Comparison of ENCODE assay signal across 8 mouse cellular contexts in the genomic region with DNA sequence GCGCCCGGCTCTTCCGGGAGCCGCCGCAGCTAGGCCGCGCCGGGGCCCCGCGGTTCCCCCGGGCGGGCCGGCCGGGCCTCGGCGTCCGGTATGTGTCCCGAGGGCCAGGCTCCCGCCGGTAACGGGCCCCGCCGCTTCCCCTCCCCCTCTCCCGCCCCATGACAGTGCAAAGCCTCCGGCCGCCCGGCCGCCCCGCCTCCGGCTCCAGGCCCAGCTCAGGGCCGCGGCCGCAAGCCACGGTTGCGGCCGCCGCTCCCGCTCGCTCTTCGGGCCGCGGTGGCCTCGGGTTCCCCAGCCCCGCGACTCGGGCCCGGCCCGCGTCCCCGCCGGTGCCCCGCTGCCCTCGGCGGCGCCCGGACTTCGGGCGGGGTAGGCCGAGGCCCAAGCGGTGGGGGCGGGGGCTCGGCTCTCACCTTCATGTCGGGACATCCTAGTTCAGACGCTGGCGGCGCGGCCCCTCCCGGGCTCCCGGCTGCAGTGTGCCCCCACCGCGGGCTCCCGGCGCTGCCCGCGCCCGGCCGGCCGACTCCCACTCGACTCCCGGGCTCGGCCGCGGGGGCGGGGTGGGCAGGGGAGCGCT. TPM values are rescaled to one million over a fixed set of nuclear protein-coding genes. Genes with fewer than 3 reads are reported as not detected.
DNase-seq lines count a peak whose midpoint lies in the region; ATAC-seq and TF ChIP-seq lines count a peak whose summit lies in the region.

No protein-coding gene starts in this region.

- TF ChIP-seq POLR2A in cortical plate, adult 2 months (IDR thresholded peaks at IDR 0.05; ENCODE audit: extremely low read depth, insufficient read depth, low read length), result no peak
- TF ChIP-seq POLR2A in kidney, adult 2 months (IDR thresholded peaks at IDR 0.05; ENCODE audit: low read depth, low read length), result no peak
- TF ChIP-seq POLR2A in lung, adult 2 months (IDR thresholded peaks at IDR 0.05; ENCODE audit: borderline replicate concordance, extremely low read depth, low read depth, low read length), result no peak

- intact Hi-C loops in left cerebral cortex, postnatal 10 days (cut with DNase I), result loop anchor here (5.0 kb wide), 1 partner anchor 47 kb away; no protein-coding TSS in a partner anchor

- TF ChIP-seq CTCF in cortical plate, adult 2 months (IDR thresholded peaks at IDR 0.05; ENCODE audit: extremely low read depth, insufficient read depth, low read length), result no peak
- no peak for TF ChIP-seq CTCF in kidney, adult 2 months (conservative IDR thresholded peaks at IDR 0.05; ENCODE audit: insufficient read depth, insufficient read length, low read depth, low read length)
- no peak for TF ChIP-seq CTCF in lung, adult 2 months (IDR thresholded peaks at IDR 0.05; ENCODE audit: insufficient read depth, low read length)

- no peaks in the 10 kb centered on the region for H3K27me3 ChIP-seq in kidney, adult 2 months (replicated peaks; ENCODE audit: control insufficient read depth, insufficient read depth, low read length)
- H3K27me3 ChIP-seq in neural tube, embryonic 15.5 days (replicated peaks), result no peaks in the 10 kb centered on the region

- H3K4me1 ChIP-seq in cortical plate, adult 2 months (ENCODE audit: control insufficient read depth, insufficient read depth, low read length), result peaks cover 8% of the 10 kb centered on the region; the same call in 1 of the 2 replicates
- H3K4me1 ChIP-seq in kidney, adult 2 months (ENCODE audit: control insufficient read depth, insufficient read depth, low read length), result peaks cover 15% of the 10 kb centered on the region
- peaks cover 17% of the 10 kb centered on the region for H3K4me1 ChIP-seq in lung, adult 2 months (ENCODE audit: control insufficient read depth, insufficient read depth, low read length)
- peaks cover 35% of the 10 kb centered on the region for H3K4me1 ChIP-seq in neural tube, embryonic 15.5 days

- peak overlapping the region; percentile 95 for H3K9ac ChIP-seq in neural tube, embryonic 15.5 days (replicated peaks)

- H3K27ac ChIP-seq in cortical plate, adult 2 months (ENCODE audit: insufficient read depth, low read length), result peak overlapping the region; percentile 79
- H3K27ac ChIP-seq in kidney, adult 2 months (ENCODE audit: insufficient read depth, low read depth, low read length), result peak overlapping the region; percentile 76
- H3K27ac ChIP-seq in neural tube, embryonic 15.5 days (replicated peaks), result peak overlapping the region; percentile 96

- ATAC-seq in granulocyte monocyte progenitor cell, adult 5-6 weeks (replicated peaks; ENCODE audit: poor library complexity, severe bottlenecking), result peak; percentile 13
- peak; percentile 68 for ATAC-seq in neural tube, embryonic 15.5 days (ENCODE audit: low FRiP score)

- 1% methylated on average over 85 of the region's 85 CpGs for WGBS in kidney, adult 2 months
- WGBS in lung, adult 2 months, result 2% methylated on average over 84 of the region's 85 CpGs
- under 1% methylated on average over 65 of the region's 85 CpGs for WGBS in neural tube, embryonic 15.5 days

- peak overlapping the region; percentile 62 for H3K4me3 ChIP-seq in cortical plate, adult 2 months (ENCODE audit: insufficient read depth, low read length)
- H3K4me3 ChIP-seq in kidney, adult 2 months (ENCODE audit: insufficient read depth, low read depth, low read length), result peak overlapping the region; percentile 99
- peak overlapping the region; percentile 63 for H3K4me3 ChIP-seq in lung, adult 2 months (replicated peaks; ENCODE audit: extremely low read depth, low read depth, low read length)
- peak overlapping the region; percentile 90 for H3K4me3 ChIP-seq in neural tube, embryonic 15.5 days (replicated peaks)

- H3K9me3 ChIP-seq in neural tube, embryonic 15.5 days (replicated peaks), result no peaks in the 10 kb centered on the region

- peak overlapping the region; percentile 69 for H3K4me2 ChIP-seq in neural tube, embryonic 15.5 days

- peak; percentile 27 to 85 for DNase-seq in left cerebral cortex, postnatal 10 days (ENCODE audit: extremely low spot score in 1 of 2, low spot score in 2 of 2)
- no peak for DNase-seq in left cerebral cortex, adult 11 months (ENCODE audit: low spot score)
- peak; percentile 49 for DNase-seq in kidney, adult 2 months
- DNase-seq in lung, adult 2 months, result peak; percentile 75
- DNase-seq in thymus, postnatal 25 days, result peak; percentile 67

- H3K36me3 ChIP-seq in kidney, adult 2 months (ENCODE audit: control insufficient read depth, insufficient read depth, low read length), result no peaks in the 10 kb centered on the region
- no peaks in the 10 kb centered on the region for H3K36me3 ChIP-seq in neural tube, embryonic 15.5 days

RNA-seq across cellular contexts. Expression of a gene that starts 0.5 kb away (rescaled TPM):
- total RNA-seq in left cerebral cortex, postnatal 10 days (2021), result 10 to 100 TPM; 61.6 to 64.7 TPM
- 80.4 and 87.7 TPM in 2 replicates for polyA plus RNA-seq in cortical plate, adult 2 months (2012; rRNA removed)
- 46.3 TPM in 2 replicates for total RNA-seq in granulocyte monocyte progenitor cell, adult 5-6 weeks (2014; fragmentation: Nextera tagmentation)
- 101 and 122 TPM in 2 replicates for total RNA-seq in granulocyte monocyte progenitor cell, adult 5-6 weeks (2017)
- 107 and 160 TPM in 2 replicates for polyA plus RNA-seq in kidney, adult 2 months (2012; rRNA removed)
- 108 and 150 TPM in 2 replicates for polyA plus RNA-seq in lung, adult 2 months (2012; rRNA removed)
- 36.5 and 40.9 TPM in 2 replicates for polyA plus RNA-seq in neural tube, embryonic 15.5 days (2015; fragmentation: Nextera tagmentation; extraction: Ambion mirVana)

RNA-seq across cellular contexts. Expression of a gene that starts 59.3 kb away (rescaled TPM):
- 1,000 to 10,000 TPM; 1,612 to 1,640 TPM for total RNA-seq in left cerebral cortex, postnatal 10 days (2021)
- 462 and 568 TPM in 2 replicates for polyA plus RNA-seq in cortical plate, adult 2 months (2012; rRNA removed)
- 601 and 668 TPM in 2 replicates for total RNA-seq in granulocyte monocyte progenitor cell, adult 5-6 weeks (2014; fragmentation: Nextera tagmentation)
- 357 and 410 TPM in 2 replicates for total RNA-seq in granulocyte monocyte progenitor cell, adult 5-6 weeks (2017)
- 28.0 and 54.7 TPM in 2 replicates for polyA plus RNA-seq in kidney, adult 2 months (2012; rRNA removed)
- 76.1 and 85.7 TPM in 2 replicates for polyA plus RNA-seq in lung, adult 2 months (2012; rRNA removed)
- polyA plus RNA-seq in neural tube, embryonic 15.5 days (2015; fragmentation: Nextera tagmentation; extraction: Ambion mirVana), result 3,928 and 4,902 TPM in 2 replicates
